Mouse (Mus musculus) testis, adult 2 months (tissue): ENCODE measurements around the gene Rbm33.

Experiments
- CTCF ChIP-seq: fragments of 200-500 bp; IDR thresholded peaks from 2 replicates; pipeline ENCODE4 v1.5.1; 2012; ENCODE audit warnings: low read depth, mild to moderate bottlenecking, inconsistent platforms, low read length, moderate library complexity; ENCODE audit not compliant: control insufficient read depth, insufficient read depth, insufficient replicate concordance
- POLR2A ChIP-seq: fragments of 200-500 bp; IDR thresholded peaks from 2 replicates; pipeline ENCODE4 v1.6.1; 2012; ENCODE audit warnings: low read depth, mild to moderate bottlenecking, inconsistent platforms, low read length, moderate library complexity; ENCODE audit not compliant: control insufficient read depth

DNA sequence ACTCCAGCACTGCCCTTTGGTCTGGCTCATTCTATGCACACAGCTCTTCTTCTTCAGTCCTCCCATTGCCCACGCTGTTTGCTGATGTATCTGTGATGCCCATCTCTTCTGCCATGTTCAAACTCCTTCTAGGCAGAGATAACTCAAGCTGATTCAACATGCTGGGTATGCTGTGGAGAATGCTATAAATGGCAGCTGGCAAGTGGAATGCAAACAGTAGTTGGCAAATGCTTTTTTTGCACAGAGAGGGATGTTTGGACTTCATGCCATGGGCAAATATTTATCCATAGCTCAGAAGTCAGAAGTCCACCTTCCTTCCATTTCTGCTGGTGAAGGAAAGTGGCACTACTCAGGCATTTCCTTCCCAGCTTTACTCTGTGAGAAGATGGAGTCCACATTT is 14.2 kb upstream of the Rbm33 start:
- TF ChIP-seq POLR2A (no peak), CTCF (no peak)
